Mouse (Mus musculus) liver, embryonic 15.5 days (tissue): ENCODE results near the gene Ctnnbl1. TPM values are rescaled to one million over a fixed set of nuclear protein-coding genes. Genes with fewer than 3 reads are reported as not detected.

ENCODE experiments used
- ATAC-seq: fragments of 200-750 bp; cut with Nextera tagmentation; 2 replicates; pipeline ENCODE4 v1.8.0; 2017; ENCODE audit warnings: moderate number of reproducible peaks, mild to moderate bottlenecking, moderate library complexity; ENCODE audit not compliant: insufficient read depth
- H3K27ac ChIP-seq: fragments of 300-500 bp; sonication (generic); replicated peaks from 2 replicates; pipeline ENCODE4 v1.5.1; 2015; ENCODE audit warnings: mild to moderate bottlenecking, inconsistent platforms
- H3K27me3 ChIP-seq: fragments of 300-500 bp; sonication (generic); 2 replicates; pipeline ENCODE4 v1.6.1; 2015; ENCODE audit warnings: mild to moderate bottlenecking, inconsistent platforms
- H3K36me3 ChIP-seq: fragments of 300-500 bp; sonication (generic); replicated peaks from 2 replicates; pipeline ENCODE4 v1.6.1; 2015; ENCODE audit warnings: moderate library complexity, mild to moderate bottlenecking, inconsistent platforms
- H3K4me1 ChIP-seq: fragments of 300-500 bp; sonication (generic); replicated peaks from 2 replicates; pipeline ENCODE4 v1.6.1; 2015; ENCODE audit warnings: inconsistent platforms
- H3K4me2 ChIP-seq: fragments of 300-500 bp; sonication (generic); 2 replicates; pipeline ENCODE4 v1.6.1; 2015; ENCODE audit warnings: moderate library complexity, mild to moderate bottlenecking, inconsistent platforms
- H3K4me3 ChIP-seq: fragments of 300-500 bp; sonication (generic); replicated peaks from 2 replicates; pipeline ENCODE4 v1.5.1; 2015; ENCODE audit warnings: mild to moderate bottlenecking, inconsistent platforms
- H3K9ac ChIP-seq: fragments of 300-500 bp; sonication (generic); 2 replicates; pipeline ENCODE4 v1.6.1; 2015; ENCODE audit warnings: moderate library complexity, mild to moderate bottlenecking, inconsistent platforms
- H3K9me3 ChIP-seq: fragments of 300-500 bp; sonication (generic); replicated peaks from 2 replicates; pipeline ENCODE4 v1.6.1; 2016; ENCODE audit warnings: inconsistent platforms
- WGBS: fragments of 180-500 bp; shearing (Covaris S2); methylation state at CpG from one replicate; pipeline ENCODE4 v1.1.7; 2015; ENCODE audit warnings: mixed read lengths; ENCODE audit not compliant: insufficient replicate concordance; 5-methylcytosine and 5-hydroxymethylcytosine counted together
- polyA plus RNA-seq: library from polyadenylated mRNA; unstranded; fragments of >200 nt; fragmentation: Nextera tagmentation; extraction: Ambion mirVana; gene quantifications from 2 replicates; pipeline ENCODE4 v1.2.1, GENCODE M21; 2015

Ctnnbl1 gene
- polyA plus RNA-seq, 1 experiment from 2014 or later, result 20.7 TPM

DNA sequence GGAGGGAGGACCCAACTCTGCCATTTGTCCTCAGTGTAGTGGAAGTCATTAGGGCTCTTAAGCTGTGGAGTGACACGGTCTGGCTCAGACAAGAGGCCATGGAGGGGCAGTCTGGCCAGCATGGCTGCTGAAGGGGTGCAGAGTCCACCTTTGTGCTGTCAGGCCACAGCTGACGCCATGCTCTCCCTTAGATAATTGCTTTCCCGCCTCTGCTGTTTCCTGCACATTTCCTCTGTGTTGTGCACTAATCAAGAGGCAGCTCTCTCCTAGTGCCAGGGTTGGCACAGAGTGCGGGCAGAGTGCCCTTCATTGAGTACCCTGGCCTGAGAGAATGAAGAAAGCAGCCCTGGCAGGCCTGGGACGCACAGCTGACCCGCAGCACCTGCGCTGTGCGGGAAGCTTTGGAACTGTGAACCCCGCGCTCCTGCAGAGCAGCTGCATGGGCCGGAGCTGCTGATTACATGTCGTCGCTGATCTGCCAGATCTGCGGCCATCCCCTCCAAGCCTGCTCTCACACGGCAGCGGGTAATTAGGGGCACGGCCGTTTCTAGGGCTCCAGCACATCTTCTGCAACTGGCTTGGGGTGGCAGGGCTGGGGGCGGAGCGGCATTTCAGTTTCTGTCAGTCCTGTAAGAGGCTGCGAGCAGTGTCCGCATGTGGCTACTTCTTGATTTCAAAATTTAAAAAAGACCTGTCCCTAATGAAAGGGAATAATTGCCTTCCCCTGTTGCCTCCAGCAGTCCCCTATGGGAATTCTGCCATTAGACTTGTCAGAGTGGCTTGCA, 14.6 kb downstream of the Ctnnbl1 start:
- WGBS, result 70% methylated on average over 22 of the region's 22 CpGs

GRCm38 (mm10) chr2:157752374-157752743, 15.2 kb downstream of the Ctnnbl1 start:
- no peak overlapping the region for H3K9ac ChIP-seq
- no peak overlapping the region for H3K4me3 ChIP-seq
- peaks cover 15% of the 10 kb centered on the region for H3K4me1 ChIP-seq
- no peak overlapping the region for H3K27ac ChIP-seq
- H3K4me2 ChIP-seq, result no peak overlapping the region
- no peak for ATAC-seq
- H3K36me3 ChIP-seq, result no peaks in the 10 kb centered on the region
- WGBS, result 64% methylated on average over 7 of the region's 7 CpGs
- H3K27me3 ChIP-seq, result no peaks in the 10 kb centered on the region
- H3K9me3 ChIP-seq, result no peaks in the 10 kb centered on the region

More for the DNA sequence above, 14.6 kb downstream of the Ctnnbl1 start:
- Histone ChIP-seq H3K27ac (no peak overlapping the region), H3K4me1 (peaks cover 19% of the 10 kb centered on the region), H3K36me3 (no peaks in the 10 kb centered on the region), H3K27me3 (no peaks in the 10 kb centered on the region), H3K4me2 (no peak overlapping the region), H3K4me3 (no peak overlapping the region), H3K9me3 (no peaks in the 10 kb centered on the region), H3K9ac (no peak overlapping the region)
- no peak for ATAC-seq

DNA sequence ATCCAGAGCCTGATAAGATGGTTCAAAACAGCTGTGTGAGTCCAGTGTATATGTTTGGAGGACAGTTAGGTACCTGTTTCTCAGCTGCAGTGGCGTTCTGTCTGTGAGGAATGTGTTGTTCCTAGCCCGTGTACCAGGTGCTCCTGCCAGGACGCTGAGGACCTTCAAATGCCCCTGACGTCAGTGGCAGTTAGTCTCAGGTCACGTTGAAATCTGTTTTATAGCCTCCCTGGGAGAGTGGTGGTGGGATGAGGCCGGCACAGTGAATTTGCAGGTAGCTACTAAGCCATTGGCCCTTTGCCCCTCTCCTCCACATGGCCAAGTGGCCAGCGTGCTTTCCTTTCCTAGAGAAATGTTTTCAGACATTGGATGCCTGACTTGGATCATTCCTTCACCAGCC, 18.6 kb downstream of the Ctnnbl1 start:
- Histone ChIP-seq H3K9me3 (no peaks in the 10 kb centered on the region), H3K9ac (no peak overlapping the region), H3K4me2 (no peak overlapping the region), H3K4me1 (peaks cover 22% of the 10 kb centered on the region), H3K27ac (no peak overlapping the region), H3K36me3 (no peaks in the 10 kb centered on the region), H3K27me3 (no peaks in the 10 kb centered on the region), H3K4me3 (no peak overlapping the region)
- no peak for ATAC-seq
- 71% methylated on average over 7 of the region's 7 CpGs for WGBS

DNA sequence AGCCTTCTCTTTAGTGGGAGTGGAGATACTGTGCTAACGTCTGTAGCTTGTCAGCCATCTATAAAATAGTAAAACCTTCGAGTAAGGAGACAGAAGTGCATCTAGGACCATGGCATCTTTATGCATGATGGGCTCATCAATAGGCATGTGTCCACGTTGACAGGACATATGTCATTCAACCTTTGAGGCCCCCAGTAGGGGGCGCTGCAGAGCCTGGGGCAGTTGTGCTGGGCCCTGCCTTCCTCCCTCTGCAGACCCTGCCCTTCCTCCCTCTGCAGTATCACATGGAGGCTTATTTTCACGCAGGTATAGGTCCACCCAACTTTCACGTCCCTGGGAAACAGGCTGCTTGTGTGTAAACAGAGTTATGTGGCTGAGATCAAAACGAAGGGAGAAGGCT, 19.0 kb downstream of the Ctnnbl1 start:
- 73% methylated on average over 7 of the region's 7 CpGs for WGBS
- H3K4me2 ChIP-seq, result no peak overlapping the region
- H3K4me1 ChIP-seq, result peaks cover 22% of the 10 kb centered on the region
- H3K36me3 ChIP-seq, result no peaks in the 10 kb centered on the region
- no peaks in the 10 kb centered on the region for H3K9me3 ChIP-seq
- H3K27me3 ChIP-seq, result no peaks in the 10 kb centered on the region
- H3K27ac ChIP-seq, result no peak overlapping the region
- H3K4me3 ChIP-seq, result no peak overlapping the region
- H3K9ac ChIP-seq, result no peak overlapping the region
- no peak for ATAC-seq

GRCm38 (mm10) chr2:157758395-157758794, 21.2 kb downstream of the Ctnnbl1 start:
- Histone ChIP-seq H3K4me1 (peaks cover 12% of the 10 kb centered on the region), H3K4me2 (no peak overlapping the region), H3K9ac (no peak overlapping the region), H3K36me3 (no peaks in the 10 kb centered on the region), H3K27ac (no peak overlapping the region), H3K4me3 (no peak overlapping the region), H3K27me3 (no peaks in the 10 kb centered on the region), H3K9me3 (no peaks in the 10 kb centered on the region)
- WGBS, result 31% methylated on average over 5 of the region's 5 CpGs
- ATAC-seq, result peak; percentile 79

GRCm38 (mm10) chr2:157759717-157760116, 22.5 kb downstream of the Ctnnbl1 start:
- H3K4me2 ChIP-seq, result no peak overlapping the region
- H3K4me1 ChIP-seq, result peaks cover 12% of the 10 kb centered on the region
- 63% methylated on average over 6 of the region's 6 CpGs for WGBS
- no peaks in the 10 kb centered on the region for H3K36me3 ChIP-seq
- H3K27ac ChIP-seq, result no peak overlapping the region
- no peak overlapping the region for H3K4me3 ChIP-seq
- no peak overlapping the region for H3K9ac ChIP-seq
- H3K27me3 ChIP-seq, result no peaks in the 10 kb centered on the region
- no peaks in the 10 kb centered on the region for H3K9me3 ChIP-seq
- no peak for ATAC-seq

GRCm38 (mm10) chr2:157762903-157763302, 25.7 kb downstream of the Ctnnbl1 start:
- Histone ChIP-seq H3K9ac (no peak overlapping the region), H3K4me2 (no peak overlapping the region), H3K4me3 (no peak overlapping the region), H3K27ac (no peak overlapping the region), H3K27me3 (no peaks in the 10 kb centered on the region), H3K4me1 (peaks cover 9% of the 10 kb centered on the region), H3K36me3 (no peaks in the 10 kb centered on the region), H3K9me3 (no peaks in the 10 kb centered on the region)
- WGBS, result 68% methylated on average over 4 of the region's 4 CpGs
- no peak for ATAC-seq

DNA sequence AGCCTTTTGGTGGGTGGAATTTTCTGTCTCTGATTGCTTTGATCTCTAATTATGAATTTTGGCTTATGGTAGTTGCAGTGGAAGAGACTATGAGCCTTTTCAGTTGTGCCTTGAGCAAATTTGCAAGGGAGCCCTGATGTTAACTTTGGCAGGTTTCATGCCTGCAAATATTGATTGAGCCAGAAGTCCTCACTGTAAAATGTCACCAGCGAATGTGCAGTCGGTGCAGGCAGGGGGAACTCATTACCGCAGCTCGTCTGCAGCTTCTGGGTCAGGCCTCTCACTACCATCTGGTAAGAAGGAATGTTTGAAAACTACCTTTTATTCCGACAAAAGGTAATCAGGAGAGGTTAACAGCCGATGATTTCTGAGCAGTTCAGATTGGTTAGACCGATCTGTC, 29.4 kb downstream of the Ctnnbl1 start:
- no peaks in the 10 kb centered on the region for H3K27me3 ChIP-seq
- H3K4me3 ChIP-seq, result no peak overlapping the region
- no peak overlapping the region for H3K4me2 ChIP-seq
- no peak overlapping the region for H3K9ac ChIP-seq
- WGBS, result 71% methylated on average over 7 of the region's 7 CpGs
- H3K36me3 ChIP-seq, result no peaks in the 10 kb centered on the region
- H3K4me1 ChIP-seq, result peaks cover 14% of the 10 kb centered on the region
- ATAC-seq, result no peak
- no peaks in the 10 kb centered on the region for H3K9me3 ChIP-seq
- no peak overlapping the region for H3K27ac ChIP-seq

GRCm38 (mm10) chr2:157768682-157769429, 31.7 kb downstream of the Ctnnbl1 start:
- Histone ChIP-seq H3K36me3 (no peaks in the 10 kb centered on the region), H3K4me1 (peaks cover 9% of the 10 kb centered on the region), H3K9me3 (no peaks in the 10 kb centered on the region), H3K27ac (no peak overlapping the region), H3K4me2 (no peak overlapping the region), H3K27me3 (no peaks in the 10 kb centered on the region), H3K4me3 (no peak overlapping the region), H3K9ac (no peak overlapping the region; the same call in 1 of the 2 replicates)
- WGBS, result 48% methylated on average over 10 of the region's 10 CpGs
- ATAC-seq, result no peak

DNA sequence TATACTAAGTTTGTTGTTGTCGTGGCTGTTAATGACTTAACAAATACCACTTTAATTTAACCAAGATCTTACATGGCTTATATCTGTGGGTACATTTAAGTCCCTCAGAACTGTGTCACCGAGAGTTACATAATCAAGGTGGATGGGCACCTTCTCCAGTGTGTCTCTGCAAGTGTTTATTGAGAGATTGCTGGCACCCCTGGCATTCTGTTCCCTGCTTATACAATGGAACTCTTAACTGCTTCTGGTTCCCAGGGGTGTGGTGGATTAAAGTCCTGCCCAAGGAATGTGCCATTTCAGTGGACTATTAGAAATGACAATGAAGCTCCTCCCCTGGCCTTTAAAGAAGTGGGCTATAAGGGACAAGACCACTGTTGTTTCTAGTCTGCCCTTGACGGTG, 33.6 kb downstream of the Ctnnbl1 start:
- peaks cover 7% of the 10 kb centered on the region; the same call in 1 of the 2 replicates for H3K36me3 ChIP-seq
- ATAC-seq, result no peak
- H3K4me2 ChIP-seq, result no peak overlapping the region
- H3K27ac ChIP-seq, result no peak overlapping the region
- no peak overlapping the region for H3K9ac ChIP-seq
- no peak overlapping the region for H3K4me3 ChIP-seq
- H3K9me3 ChIP-seq, result no peaks in the 10 kb centered on the region
- WGBS, result 69% methylated on average over 3 of the region's 3 CpGs
- peaks cover 9% of the 10 kb centered on the region for H3K4me1 ChIP-seq
- no peaks in the 10 kb centered on the region for H3K27me3 ChIP-seq

DNA sequence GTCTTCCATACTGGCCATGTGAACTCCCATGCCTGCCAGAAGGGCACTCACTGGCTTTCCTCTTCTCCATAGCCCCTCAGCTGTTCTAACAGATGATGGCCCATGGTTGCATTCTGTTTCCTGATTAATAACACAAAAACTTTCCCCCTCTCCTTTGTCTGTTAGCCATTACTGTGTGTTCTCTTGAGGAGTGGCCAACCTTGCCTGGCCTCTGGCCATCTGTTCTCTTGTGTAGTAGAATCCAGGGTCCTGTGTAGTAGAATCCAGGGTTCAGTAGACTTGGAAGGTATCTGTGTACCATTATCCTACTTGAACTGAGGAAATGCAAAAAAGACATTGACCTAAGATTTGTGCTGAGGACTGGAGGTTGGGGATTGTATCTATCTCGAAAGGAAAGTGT, 36.5 kb downstream of the Ctnnbl1 start:
- WGBS, result 62% methylated on average over 1 of the region's 1 CpGs
- Histone ChIP-seq H3K4me3 (no peak overlapping the region), H3K9ac (no peak overlapping the region), H3K27me3 (no peaks in the 10 kb centered on the region), H3K36me3 (peaks cover 7% of the 10 kb centered on the region; the same call in 1 of the 2 replicates), H3K4me2 (no peak overlapping the region), H3K27ac (no peak overlapping the region), H3K4me1 (peaks cover 5% of the 10 kb centered on the region), H3K9me3 (no peaks in the 10 kb centered on the region)
- ATAC-seq, result no peak
